Mouse (Mus musculus) T-helper 17 cell (primary cell): ENCODE measurements around the gene Gm12253.

Source experiments
- in situ Hi-C, 2 experiments: fragments of 300-600 bp; cut with MboI, MseI; formaldehyde crosslinking; loops; 1 replicate in 1 of 2; 2 replicates in 1 of 2; pipeline ENCODE4 v1.15.1; 2025; ENCODE audit warnings: high pct_unique_total_duplicates in 2 of 2

The Gm12253 gene

GRCm38 (mm10) chr11:58432259-58432658 is at the start of gene Gm12253:
Gene Gm12253, plus strand, starts transcription at chr11:58432559.
- in situ Hi-C loops = no loop called here

DNA sequence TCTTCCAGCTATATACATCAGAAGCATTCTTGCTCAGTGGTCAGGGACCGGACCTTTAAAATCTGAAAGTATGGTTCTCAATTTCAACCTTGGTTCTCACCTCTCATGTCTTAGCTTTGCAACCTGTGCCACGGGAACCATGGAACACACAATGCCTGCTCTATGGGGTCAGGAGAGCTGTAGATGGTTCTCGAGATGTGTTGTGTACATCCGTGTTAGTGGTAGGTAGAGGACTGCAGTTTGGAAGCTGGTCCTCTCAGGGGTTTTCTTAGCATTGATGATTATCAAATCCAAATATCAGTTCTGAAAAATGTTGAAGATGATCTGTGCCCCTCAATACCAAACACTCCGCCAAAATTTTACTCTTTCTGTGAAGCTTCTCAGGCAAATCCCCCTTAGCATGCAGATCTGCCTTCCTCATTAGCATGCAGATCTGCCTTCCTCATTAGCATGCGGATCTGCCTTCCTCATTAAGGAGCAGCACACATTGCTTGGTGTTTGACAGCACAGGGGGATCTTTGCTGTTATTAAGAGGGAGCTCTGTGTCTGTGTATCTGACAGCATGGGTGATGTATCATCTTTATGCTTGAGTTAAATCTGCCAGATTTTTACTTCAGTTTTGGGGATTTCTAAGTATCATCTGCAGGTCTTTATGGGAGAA is 32.2 kb upstream of the Gm12253 start:
- in situ Hi-C loops = loop anchor here in 1 of 2 experiments (5.0 kb wide), 1 partner anchor 187 kb away; no protein-coding TSS in a partner anchor

DNA sequence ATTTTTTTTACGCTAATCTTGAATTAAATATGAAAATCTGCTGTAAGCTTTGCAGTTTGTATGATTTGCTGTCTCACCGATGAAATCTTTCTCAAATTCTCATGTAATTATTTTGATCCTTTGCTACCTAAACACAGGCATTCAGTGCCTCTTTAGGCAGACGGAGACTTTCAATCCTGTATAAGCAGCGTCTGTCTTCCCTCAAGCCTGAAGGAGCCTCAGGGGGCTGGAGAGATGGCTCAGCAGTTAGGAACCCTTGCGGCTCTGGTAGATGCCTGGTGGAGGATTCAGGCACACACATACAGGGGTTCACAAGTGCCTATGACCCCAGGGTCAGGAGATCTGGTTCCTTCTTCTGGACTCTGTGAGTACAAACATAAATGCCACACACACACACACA is 31.7 kb upstream of the Gm12253 start:
- in situ Hi-C loops = no loop called here

DNA sequence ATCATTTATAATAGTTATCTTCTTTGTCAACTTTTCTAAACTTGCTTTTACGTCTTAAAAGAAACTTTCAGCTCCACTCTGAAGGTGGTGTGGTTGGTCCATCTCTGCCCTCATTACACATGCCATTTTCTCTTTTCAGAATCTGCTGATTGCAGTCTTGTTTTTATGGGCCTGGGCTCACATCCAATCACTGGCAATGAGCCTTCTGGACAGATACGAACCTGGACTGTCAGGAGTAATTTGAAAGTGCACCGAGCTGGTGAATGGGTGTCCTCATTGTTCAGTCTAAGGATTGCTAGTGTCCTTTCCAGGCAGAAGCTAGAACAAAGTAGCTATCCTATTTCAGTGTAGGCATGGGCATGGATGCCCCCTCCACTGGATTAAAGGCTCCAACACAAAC is 24.3 kb upstream of the Gm12253 start:
- in situ Hi-C loops = no loop called here

GRCm38 (mm10) chr11:58418336-58418735 is 14.0 kb upstream of the Gm12253 start:
- in situ Hi-C loops = no loop called here

- in situ Hi-C loops = no loop called here
Measured at GRCm38 (mm10) chr11:58420815-58421214, 11.5 kb upstream of the Gm12253 start, which contains the start of gene 1810065E05Rik. Gene 1810065E05Rik, plus strand, starts transcription at chr11:58421111.

DNA sequence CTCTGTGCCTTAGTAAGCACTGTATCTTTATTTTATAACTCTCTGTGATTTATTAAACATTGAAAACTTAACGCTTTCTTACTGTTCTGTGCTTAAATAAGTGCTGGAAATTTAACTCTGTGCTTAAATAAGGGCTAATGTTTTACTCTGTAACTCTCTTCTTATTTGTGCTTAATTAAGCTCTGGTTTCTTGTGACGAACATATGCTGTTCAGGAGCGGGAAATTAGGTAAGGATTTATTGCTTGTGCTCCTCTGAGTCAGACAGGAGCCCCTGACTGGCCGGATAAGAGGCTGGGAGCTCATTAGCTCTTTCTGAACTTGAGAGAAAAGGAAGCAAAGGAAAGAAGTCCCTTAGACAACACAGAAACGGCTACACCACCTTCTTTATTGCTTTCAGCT is 5.5 kb downstream of the Gm12253 start:
- in situ Hi-C loops = no loop called here

GRCm38 (mm10) chr11:58452759-58453158 is 20.4 kb downstream of the Gm12253 start, which contains the start of gene Lypd9:
Gene Lypd9, minus strand, starts transcription at chr11:58452923.
- in situ Hi-C loops = no loop called here

GRCm38 (mm10) chr11:58453592-58453991 is 21.2 kb downstream of the Gm12253 start:
- in situ Hi-C loops = no loop called here

- in situ Hi-C loops = loop anchor here in 1 of 2 experiments (5.0 kb wide), 1 partner anchor 105 kb away; no protein-coding TSS in a partner anchor
Measured at GRCm38 (mm10) chr11:58462170-58462569, 29.8 kb downstream of the Gm12253 start, which contains the start of gene Olfr30. Gene Olfr30, minus strand, starts transcription at chr11:58462270.
